Mouse (Mus musculus) adrenal gland (tissue): ENCODE measurements around the gene Htra3.

Experiments
- intact Hi-C: fragments of 180-260 bp; cut with DNase I; formaldehyde crosslinking; loops from one replicate; pipeline ENCODE4 v1.15.1; 2025

Htra3 gene

GRCm38 (mm10) chr5:35655753-35656485 is 23.7 kb downstream of the Htra3 start:
- intact Hi-C loops, result no loop called here

GRCm38 (mm10) chr5:35653743-35654395 is 25.7 kb downstream of the Htra3 start:
- intact Hi-C loops, result no loop called here

DNA sequence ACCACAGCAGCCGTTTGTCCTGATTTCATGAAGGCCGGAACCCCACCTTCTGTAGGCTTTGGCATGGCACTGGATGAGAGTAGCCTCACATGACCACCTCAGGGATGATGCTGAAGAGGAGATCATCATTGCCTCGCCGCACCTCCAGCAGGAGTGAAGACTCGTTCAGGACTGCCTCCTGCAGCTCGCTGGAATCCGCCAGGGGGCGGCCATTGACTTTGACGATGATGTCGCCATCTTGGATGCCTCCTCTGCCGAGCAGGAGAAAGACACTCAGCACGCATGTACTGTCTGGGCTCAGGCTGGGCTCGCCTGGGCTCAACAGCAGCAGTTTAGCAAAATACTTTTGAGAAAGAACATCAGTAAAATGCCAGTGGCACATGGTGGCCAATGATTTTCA is 26.7 kb downstream of the Htra3 start:
- intact Hi-C loops, result no loop called here

DNA sequence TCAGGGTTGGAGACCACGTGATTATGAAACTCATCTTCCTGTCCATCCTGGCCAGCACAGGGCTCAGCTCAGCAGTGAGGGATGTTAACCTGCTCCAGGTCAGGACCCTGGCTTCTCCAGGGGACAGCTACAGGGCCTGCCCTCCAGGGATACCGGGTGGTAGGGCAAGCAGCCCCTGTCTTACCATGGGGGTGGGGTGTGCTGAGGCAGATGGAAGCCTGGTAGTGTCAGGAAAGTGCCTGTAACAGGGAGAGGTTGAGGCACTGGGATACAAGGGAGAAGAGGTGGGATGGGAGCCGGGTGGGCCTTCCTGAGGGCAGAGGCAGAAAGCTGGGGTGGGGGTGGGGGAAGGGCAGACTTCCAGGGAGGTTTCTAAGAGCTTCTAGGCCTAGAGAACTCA is 27.3 kb downstream of the Htra3 start:
- intact Hi-C loops, result no loop called here

- intact Hi-C loops, result no loop called here
Measured at GRCm38 (mm10) chr5:35648230-35648629, 31.4 kb downstream of the Htra3 start.

GRCm38 (mm10) chr5:35647562-35647961 is 32.0 kb downstream of the Htra3 start:
- intact Hi-C loops, result no loop called here

DNA sequence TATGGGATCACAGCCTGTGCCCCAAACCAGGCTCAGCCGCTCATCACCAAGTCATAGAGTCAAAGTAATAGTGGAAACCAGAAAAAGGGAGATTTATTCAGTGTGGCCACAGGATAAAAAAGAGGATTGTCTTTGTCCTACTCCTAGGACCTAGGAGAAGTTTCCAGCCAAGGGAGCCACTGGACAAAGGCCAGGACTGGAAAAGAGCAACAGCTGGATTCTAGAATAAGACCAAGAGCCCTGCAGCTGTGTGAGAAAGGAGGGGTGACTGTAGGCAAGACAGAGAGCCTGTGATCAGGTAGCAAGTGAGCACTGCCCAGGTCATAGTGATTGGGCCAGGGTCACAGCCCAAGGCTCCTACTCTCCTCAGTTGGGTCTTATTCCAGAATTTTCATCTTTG is 32.7 kb downstream of the Htra3 start:
- intact Hi-C loops, result no loop called here

- intact Hi-C loops, result no loop called here
Measured at GRCm38 (mm10) chr5:35645938-35646493, 33.6 kb downstream of the Htra3 start.

DNA sequence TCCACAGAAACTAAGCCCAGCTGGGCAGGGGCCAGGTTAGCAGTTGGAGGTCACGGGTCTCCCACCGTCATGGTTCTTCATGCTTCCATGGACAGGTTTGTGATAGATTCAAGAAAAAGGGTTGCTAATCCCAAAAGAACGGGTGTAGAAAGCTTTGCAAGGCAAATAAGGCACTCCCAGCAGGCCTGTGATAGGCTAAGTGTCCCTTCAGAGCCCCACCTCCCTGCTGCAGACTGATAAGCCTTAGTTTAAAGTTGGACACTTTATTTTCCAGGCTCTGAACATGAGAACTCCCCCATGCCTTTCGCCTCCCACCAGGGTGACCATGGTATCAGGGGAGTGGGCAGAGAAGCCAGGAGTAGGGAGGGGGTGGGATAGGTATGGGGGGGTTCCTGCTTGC is 35.5 kb downstream of the Htra3 start:
- intact Hi-C loops, result no loop called here

GRCm38 (mm10) chr5:35643401-35644048 is 36.1 kb downstream of the Htra3 start:
- intact Hi-C loops, result no loop called here

DNA sequence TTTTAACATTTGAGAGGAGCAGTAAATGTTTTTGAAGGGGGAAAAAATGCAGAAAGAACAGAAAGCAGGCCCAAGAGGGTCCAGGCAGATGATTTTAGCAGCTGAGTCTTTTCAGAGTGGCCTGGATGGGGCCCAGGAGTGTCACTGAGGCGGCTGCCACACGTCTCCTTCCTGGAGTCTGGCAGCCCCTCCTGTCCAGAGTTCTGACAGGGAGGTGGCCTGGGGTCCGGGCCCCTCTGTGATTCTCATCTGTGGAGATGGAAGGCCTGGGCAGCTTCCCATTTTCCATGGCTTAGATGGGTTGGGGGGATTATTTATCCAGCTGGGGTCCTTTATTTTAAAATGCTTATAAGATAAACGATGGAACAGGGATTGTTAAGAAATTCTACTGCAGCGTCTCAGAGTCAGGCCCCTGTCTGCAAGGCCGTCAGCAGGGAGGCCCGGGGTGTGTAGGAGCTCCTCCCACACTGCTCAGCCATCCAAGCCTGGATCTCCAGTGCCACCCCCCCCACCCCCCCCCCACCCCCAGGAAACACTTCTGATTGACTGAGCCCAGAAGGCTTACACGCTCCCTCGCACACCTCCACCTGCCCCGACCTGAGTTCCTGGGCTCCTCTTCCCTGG is 37.5 kb downstream of the Htra3 start:
- intact Hi-C loops, result no loop called here

GRCm38 (mm10) chr5:35636016-35636415 is 43.6 kb downstream of the Htra3 start:
- intact Hi-C loops, result no loop called here

DNA sequence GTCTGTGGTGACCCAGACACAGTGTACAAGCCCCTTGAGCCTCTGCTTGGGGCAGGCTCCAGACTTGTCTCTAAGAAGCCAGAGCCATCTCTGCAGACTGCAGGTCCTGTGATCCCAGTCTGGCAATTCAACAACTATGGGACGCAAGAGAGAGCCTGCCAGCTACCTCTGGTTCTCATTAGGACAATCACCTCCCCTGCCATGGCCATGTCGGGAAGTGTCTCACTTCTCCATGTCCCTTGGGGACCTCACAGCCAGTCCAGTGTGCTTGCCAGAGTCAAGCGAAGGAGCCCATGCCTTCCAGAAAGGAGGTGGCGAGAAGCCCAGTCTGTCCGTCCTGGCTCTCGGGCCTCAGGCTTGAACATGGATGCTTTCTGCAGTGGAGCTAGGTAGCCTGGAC is 46.7 kb downstream of the Htra3 start:
- intact Hi-C loops, result no loop called here

- intact Hi-C loops, result no loop called here
Measured at GRCm38 (mm10) chr5:35631755-35632154, 47.8 kb downstream of the Htra3 start.

DNA sequence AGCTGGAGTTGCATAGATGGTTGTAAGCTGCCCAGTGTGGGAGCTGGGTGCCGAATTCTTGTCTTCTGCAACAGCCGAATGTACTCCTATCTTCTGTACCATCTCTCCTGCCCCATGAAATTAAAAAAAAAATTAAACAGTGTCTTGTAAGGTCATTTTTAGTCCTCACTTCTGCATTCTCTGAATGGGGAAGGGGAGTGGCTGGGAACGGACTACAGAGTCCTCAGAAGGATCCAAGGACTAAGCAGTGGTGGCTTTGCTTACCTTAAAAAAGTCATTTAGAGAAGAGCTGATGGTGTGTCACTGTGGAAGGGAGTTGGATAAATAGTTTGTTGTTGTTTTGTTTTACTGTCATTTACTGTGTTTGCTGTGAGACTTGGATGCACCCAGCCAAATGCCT is 48.4 kb downstream of the Htra3 start:
- intact Hi-C loops, result no loop called here

GRCm38 (mm10) chr5:35630706-35631105 is 48.9 kb downstream of the Htra3 start:
- intact Hi-C loops, result no loop called here

DNA sequence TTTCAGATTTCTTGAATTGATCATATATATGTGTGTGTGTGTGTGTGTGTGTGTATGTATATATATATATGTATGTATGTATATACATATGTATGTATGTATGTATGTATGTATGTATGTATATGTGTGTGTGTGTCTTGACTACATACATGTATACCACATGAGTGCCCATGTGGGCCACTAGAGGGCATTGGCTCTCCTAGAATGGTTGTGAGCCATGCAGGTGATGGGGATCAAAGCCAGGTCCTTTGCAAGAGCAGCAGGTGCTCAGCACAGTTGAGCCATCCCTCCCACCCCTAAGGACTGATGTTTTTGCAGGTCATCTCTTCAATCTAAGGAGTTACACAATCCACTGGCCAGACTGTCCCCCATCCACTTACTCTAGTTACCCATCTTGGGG is 50.2 kb downstream of the Htra3 start:
- intact Hi-C loops, result loop anchor here (5.0 kb wide), 1 partner anchor 53 kb away; no protein-coding TSS in a partner anchor

- intact Hi-C loops, result loop anchor here (5.0 kb wide), 1 partner anchor 54 kb away; no protein-coding TSS in a partner anchor
Measured at GRCm38 (mm10) chr5:35628685-35629084, 50.9 kb downstream of the Htra3 start.

GRCm38 (mm10) chr5:35627307-35627840 is 52.2 kb downstream of the Htra3 start:
- intact Hi-C loops, result loop anchor here (5.0 kb wide), 1 partner anchor 55 kb away; no protein-coding TSS in a partner anchor

DNA sequence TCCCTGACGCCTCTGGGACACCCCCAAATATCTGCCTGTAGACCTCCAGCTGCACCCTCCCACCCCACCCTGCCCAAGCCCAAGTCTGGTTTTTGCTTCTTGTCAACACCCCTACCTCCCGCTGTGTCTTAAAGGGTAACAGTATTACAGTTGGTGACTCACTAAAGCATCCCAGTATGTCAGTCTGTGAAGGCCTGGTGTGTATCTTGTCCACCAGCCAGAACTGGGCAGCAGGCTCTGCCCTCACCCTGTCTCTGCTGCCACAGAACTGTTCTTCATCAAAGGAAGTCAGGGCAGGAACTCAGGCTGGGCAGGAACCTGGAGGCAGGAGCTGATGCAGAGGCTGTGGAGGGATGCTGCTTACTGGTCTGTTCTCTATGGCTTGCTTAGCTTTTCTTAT is 53.2 kb downstream of the Htra3 start:
- intact Hi-C loops, result loop anchor here (5.0 kb wide), 1 partner anchor 56 kb away; no protein-coding TSS in a partner anchor

DNA sequence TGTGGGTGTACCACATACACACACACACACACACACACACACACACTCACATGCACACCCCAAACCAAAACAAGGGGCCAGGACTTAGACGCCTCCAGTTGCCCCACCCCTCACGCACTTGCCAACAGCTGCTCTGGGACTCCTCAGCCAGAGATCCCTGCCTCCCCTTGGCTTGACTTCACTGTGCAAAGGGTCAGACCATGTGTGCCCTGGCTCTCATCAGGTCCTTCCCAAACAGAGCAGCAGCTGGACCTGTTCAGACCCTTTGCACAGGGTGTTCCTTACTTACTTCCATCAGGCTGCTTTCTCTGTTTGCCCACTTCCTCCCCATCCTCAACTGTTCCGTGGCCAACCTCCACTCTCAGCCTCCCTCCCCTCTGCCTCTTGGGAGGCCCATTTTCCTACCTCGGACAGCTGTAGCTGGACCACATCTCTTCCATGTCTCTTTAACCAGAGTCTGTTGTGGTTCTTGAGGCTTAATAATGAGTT is 54.8 kb downstream of the Htra3 start:
- intact Hi-C loops, result loop anchor here (5.0 kb wide), 1 partner anchor 58 kb away; no protein-coding TSS in a partner anchor
